Mouse (Mus musculus) limb, embryonic 10.5 days (tissue): ENCODE measurements around the gene Hs1bp3. TPM values are rescaled to one million over a fixed set of nuclear protein-coding genes. Genes with fewer than 3 reads are reported as not detected.

Source experiments
- DNase-seq: peaks from one replicate; pipeline ENCODE4 v3.0.0-alpha.2; 2017; ENCODE audit warnings: low spot score
- H3K27ac ChIP-seq: fragments of 300-500 bp; sonication (generic); 2 replicates; pipeline ENCODE4 v1.5.1; 2016; ENCODE audit warnings: mild to moderate bottlenecking
- H3K27me3 ChIP-seq: fragments of 300-500 bp; sonication (generic); 2 replicates; pipeline ENCODE4 v1.6.1; 2016; ENCODE audit warnings: low read depth, mild to moderate bottlenecking; ENCODE audit not compliant: poor library complexity, severe bottlenecking
- H3K36me3 ChIP-seq: fragments of 300-500 bp; sonication (generic); 2 replicates; pipeline ENCODE4 v1.6.1; 2016; ENCODE audit warnings: mild to moderate bottlenecking, moderate library complexity
- H3K4me1 ChIP-seq: fragments of 300-500 bp; sonication (generic); 2 replicates; pipeline ENCODE4 v1.6.1; 2016
- H3K4me3 ChIP-seq: fragments of 300-500 bp; sonication (generic); 2 replicates; pipeline ENCODE4 v1.5.1; 2016; ENCODE audit warnings: mild to moderate bottlenecking, moderate library complexity
- H3K9me3 ChIP-seq: fragments of 300-500 bp; sonication (generic); replicated peaks from 2 replicates; pipeline ENCODE4 v1.6.1; 2016; ENCODE audit warnings: mild to moderate bottlenecking
- WGBS: fragments of 180-500 bp; shearing (Covaris S2); methylation state at CpG from one replicate; pipeline ENCODE4 v1.1.7; 2016; 5-methylcytosine and 5-hydroxymethylcytosine counted together
- polyA plus RNA-seq: library from polyadenylated mRNA; unstranded; fragments of >200 nt; fragmentation: Nextera tagmentation; extraction: Ambion mirVana; gene quantifications from 2 replicates; pipeline ENCODE4 v1.2.1, GENCODE M21; 2016

Gene Hs1bp3
- polyA plus RNA-seq, 1 experiment from 2014 or later: 19.5 TPM

DNA sequence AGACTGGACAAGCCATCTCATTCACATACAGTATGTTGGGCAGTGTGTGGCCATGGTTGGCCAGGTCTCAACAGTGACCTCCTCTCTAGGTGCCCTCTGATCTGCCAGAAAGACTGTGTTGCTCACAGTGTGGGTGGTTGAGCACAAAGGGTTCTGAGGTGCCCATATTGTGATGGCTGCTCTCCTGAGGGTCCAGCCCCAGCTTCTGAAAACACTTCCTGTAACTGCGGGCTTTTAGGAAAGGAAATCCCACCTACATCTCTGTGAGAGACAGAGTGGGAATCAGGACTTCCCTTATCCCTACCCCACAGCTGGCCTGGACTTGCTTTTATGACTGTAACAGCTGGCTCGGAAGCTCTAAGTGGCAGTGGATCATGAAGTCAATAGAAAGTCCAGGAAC is 68.7 kb downstream of the Hs1bp3 start:
- WGBS: 82% methylated on average over 2 of the region's 2 CpGs
- Histone ChIP-seq H3K9me3 (no peaks in the 10 kb centered on the region), H3K4me1 (peaks cover 29% of the 10 kb centered on the region), H3K27me3 (no peaks in the 10 kb centered on the region), H3K36me3 (no peaks in the 10 kb centered on the region), H3K4me3 (no peak overlapping the region), H3K27ac (peak overlapping the region; percentile 42)
- DNase-seq: no peak

DNA sequence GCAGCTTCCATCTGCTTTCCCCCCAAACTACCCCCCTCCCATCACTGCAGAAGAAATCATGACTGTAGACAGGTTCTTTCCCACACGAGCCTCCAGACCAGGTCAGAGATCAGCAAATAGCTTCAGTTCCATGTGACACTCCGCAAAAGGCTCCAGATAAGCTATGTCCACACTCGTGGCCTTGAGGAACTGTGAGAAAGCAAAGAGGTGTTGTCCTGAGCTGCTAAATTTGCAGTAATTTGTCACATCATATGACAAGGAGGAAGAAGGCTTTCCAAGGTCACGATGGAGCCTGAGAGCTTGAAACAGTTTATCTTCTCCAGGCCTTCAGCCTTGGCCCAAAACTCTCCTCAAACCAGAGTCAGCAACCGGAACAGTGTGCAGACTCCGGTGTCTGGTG is 70.6 kb downstream of the Hs1bp3 start:
- no peak overlapping the region for H3K27ac ChIP-seq

DNA sequence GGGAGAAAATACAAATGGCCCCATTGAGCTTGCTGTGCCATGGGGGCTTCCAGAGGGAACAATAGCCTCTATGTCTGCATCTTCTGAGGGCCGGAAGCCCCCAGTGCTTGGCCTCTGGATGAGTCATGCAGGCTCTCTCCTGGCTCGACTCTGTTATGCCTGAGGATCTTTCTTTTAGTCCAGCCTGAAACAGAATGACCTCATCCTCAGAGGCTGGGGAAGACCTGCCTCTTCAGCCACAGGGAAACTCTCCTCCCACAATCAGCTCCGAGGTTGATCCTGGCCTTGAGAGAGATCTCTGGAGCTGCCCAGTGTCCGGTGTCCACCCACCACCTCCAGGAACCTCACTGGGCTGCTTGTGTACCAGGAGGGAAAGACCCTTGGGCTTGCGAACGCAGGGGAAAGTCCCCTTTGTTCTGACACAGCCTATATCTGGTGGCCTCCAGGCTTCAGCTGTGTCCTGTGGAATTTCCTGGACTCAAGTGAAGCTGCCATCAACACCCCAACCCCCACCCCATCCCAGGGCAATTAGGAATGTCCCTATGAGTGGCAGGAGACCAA is 73.3 kb downstream of the Hs1bp3 start:
- Histone ChIP-seq H3K27ac (peak overlapping the region; percentile 75), H3K4me3 (no peak overlapping the region), H3K27me3 (no peaks in the 10 kb centered on the region), H3K36me3 (no peaks in the 10 kb centered on the region), H3K4me1 (peaks cover 14% of the 10 kb centered on the region), H3K9me3 (no peaks in the 10 kb centered on the region)
- no peak for DNase-seq
- WGBS: 80% methylated on average over 6 of the region's 6 CpGs

More for the DNA sequence above, 70.6 kb downstream of the Hs1bp3 start:
- H3K4me1 ChIP-seq: peaks cover 14% of the 10 kb centered on the region
- H3K4me3 ChIP-seq: no peak overlapping the region
- H3K27me3 ChIP-seq: no peaks in the 10 kb centered on the region
- 90% methylated on average over 6 of the region's 6 CpGs for WGBS
- no peak for DNase-seq
- H3K36me3 ChIP-seq: no peaks in the 10 kb centered on the region
- no peaks in the 10 kb centered on the region for H3K9me3 ChIP-seq

DNA sequence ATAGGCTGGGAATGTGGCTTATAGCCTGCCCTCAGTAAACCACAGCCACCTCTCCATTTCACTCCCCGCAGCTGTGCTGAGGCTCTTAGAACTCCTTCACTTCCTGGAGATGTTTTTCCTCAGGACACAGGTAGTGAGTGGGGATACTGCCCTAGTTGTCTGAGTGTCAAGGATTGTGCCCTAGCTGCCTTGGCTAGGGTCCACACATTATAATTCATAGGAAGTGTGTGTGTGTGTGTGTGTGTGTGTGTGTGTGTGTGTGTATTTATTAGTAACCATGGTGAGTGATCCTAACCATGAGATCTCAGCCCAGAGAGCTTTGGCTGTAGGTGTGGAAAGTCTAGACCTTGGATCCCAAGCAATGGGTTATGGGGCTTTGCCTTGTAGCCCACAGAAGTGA is 74.0 kb downstream of the Hs1bp3 start:
- no peak for DNase-seq
- no peaks in the 10 kb centered on the region for H3K36me3 ChIP-seq
- no peak overlapping the region for H3K4me3 ChIP-seq
- H3K27ac ChIP-seq: peak overlapping the region; percentile 75; the same call in 1 of the 2 replicates
- no peaks in the 10 kb centered on the region for H3K9me3 ChIP-seq
- no peaks in the 10 kb centered on the region for H3K27me3 ChIP-seq
- WGBS: 95% methylated on average over 1 of the region's 1 CpGs
- peaks cover 12% of the 10 kb centered on the region for H3K4me1 ChIP-seq

DNA sequence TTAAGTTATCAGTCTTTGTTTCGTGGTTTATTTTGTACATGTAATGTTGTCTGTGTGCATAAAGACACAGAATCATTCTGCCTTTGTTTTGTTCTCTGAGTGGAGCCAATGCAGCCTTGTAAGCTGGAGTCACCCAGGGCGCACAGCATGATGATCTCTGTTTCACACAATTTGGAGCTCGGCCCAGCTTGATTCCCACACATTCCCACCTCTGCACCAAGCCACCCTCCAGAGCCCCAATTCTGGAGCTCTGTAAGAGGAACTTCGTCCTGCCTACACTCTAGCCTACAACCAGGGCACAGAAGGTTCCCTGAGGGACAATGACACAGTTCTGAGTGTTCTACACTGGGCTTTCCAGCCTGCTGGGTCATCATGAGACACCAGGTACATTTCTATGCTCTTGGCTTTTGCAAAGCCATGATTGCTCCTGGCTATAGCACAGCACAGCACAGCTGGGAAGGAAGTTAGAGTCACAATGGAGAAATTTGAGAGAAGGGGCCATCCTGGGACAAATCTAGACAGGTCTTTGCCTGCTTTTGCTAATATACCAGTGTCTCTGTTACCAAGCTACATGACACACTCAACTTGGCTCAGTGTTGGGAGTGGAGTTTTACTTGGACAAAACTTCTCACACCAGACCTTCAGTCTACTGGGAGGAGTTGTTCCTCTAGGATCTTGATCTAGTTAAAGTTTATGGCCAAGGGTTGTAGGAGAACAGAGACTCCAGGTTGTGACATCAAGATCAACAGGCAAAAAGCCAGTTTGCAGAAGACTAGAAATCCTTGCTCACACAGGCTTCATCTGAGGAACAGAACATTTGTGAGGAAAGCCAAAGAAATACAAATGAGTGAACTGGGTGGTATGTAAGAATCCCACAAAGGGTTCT is 75.5 kb downstream of the Hs1bp3 start:
- no peak overlapping the region for H3K27ac ChIP-seq
- no peaks in the 10 kb centered on the region for H3K36me3 ChIP-seq
- H3K27me3 ChIP-seq: no peaks in the 10 kb centered on the region
- no peak overlapping the region for H3K4me3 ChIP-seq
- H3K4me1 ChIP-seq: peaks cover 8% of the 10 kb centered on the region
- H3K9me3 ChIP-seq: no peaks in the 10 kb centered on the region
- DNase-seq: no peak
- WGBS: 82% methylated on average over 4 of the region's 4 CpGs

DNA sequence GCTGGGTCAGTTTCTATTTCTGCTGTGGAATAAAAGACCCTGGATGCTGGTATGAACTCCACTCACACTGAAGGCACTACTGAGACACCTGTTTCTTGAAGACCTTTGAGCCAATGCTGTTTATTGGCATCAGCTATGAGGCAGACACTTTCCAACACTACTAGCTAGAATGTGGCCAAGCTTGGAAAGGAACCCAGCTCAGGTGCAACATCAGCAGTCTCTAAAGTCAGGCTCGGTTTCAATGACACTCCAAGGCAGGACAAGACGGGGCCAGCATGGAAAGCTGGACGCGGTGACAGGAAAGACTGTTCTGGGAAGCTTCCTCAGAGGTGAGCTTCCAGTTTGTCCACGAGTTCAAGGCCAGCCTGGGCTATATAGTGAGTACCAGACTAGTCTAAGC is 80.0 kb downstream of the Hs1bp3 start:
- Histone ChIP-seq H3K4me3 (no peak overlapping the region), H3K4me1 (no peaks in the 10 kb centered on the region), H3K36me3 (no peaks in the 10 kb centered on the region), H3K9me3 (no peaks in the 10 kb centered on the region), H3K27me3 (no peaks in the 10 kb centered on the region), H3K27ac (no peak overlapping the region)
- DNase-seq: no peak
- WGBS: 91% methylated on average over 5 of the region's 5 CpGs

Other genes starting within 250 kb of the Hs1bp3 start
- 64.3 and 65.7 TPM in 2 replicates for gene Ldah, start 105.3 kb upstream of the Hs1bp3 start, polyA plus RNA-seq
- 0.13 and 0.14 TPM in 2 replicates for gene Gdf7, start 11.5 kb upstream of the Hs1bp3 start, polyA plus RNA-seq
- gene Rhob, start 186.6 kb downstream of the Hs1bp3 start, polyA plus RNA-seq: 14.7 and 16.7 TPM in 2 replicates